Mouse (Mus musculus): ENCODE measurements around the gene Gprin2.

The Gprin2 gene

DNA sequence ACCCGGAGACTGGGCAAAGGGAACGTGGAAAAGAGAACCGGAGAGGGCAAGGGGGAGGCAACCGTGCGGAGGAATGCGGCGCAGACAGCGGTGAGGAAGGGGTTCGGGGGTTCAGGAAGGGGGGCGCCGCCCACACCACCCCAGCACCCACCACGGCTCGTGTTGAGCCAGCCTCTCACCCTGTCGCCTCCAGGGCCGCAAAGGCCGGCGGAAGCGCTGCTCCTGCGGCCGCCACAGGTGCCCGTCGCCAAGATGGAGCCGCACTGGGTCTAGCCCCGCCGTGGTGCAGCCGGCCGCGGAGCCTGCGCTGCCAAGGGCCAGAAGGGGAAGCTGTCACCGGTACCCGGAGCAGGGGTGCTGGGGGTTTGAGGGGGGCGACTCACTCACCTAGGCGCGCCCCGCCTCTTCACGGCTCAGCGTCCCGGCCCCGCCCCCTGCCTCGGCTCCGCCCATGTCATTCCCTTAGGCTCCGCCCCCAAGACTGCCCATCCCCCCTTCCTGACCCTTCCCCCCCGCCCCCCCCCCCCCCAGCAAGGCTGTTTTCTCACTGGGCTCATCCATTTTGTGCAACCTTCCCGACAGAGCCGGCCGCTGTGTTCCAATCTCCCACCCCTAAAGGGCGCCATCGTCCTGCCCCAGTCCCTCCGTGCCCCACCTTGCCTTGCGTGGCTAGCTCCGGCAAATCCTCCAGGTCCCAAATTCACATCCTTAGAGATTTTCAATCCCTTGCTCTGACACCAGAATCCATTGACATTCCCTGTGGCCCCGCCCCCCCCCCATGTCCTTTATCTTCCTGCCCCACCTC, at the start of gene Gprin2:
Gprin2 (minus strand) TSS at position 423 of the 805 bp plus-strand sequence.
- in situ Hi-C loops (cut with MboI; ENCODE audit: unreplicated experiment in 2 of 2): no loop called here

DNA sequence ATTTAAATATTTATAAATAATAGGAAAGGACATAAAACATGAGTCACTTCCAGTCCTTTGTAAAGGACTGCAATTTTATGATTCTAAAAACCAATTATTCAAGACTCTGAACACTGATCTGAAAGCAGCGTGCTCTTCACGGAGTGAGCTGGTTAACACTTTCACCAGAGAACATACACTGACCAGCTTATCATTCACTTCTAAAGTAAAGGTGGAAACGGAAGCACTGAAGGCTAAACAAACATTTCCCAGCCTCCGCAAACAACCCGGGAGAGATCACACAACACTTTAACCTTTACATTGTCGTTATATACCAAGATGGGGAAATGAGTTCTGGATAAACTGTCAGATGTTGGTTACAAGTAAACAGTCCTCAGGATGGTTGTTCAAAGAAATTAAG, 39.2 kb upstream of the Gprin2 start:
- in situ Hi-C loops (cut with MboI; ENCODE audit: unreplicated experiment in 2 of 2): no loop called here

DNA sequence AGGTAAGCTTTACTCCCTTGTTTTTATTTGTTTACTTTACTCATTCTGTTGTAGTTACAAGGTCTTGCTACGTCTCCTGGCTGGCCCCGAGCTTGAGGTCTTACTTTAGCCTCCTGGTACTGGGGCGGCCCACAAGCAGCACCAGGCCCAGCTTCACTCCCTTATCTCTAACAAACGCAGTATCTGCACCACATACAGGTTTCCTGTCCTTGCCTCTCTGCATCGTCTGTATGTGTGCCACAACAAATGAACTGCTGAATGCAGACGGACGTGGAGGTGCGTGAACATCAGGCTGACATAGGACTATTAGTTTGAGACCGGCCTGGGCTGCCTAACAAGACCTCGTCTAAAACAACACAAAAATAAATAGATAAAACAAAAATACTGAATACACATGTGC, 38.8 kb upstream of the Gprin2 start:
- in situ Hi-C loops (cut with MboI; ENCODE audit: unreplicated experiment in 2 of 2): no loop called here

DNA sequence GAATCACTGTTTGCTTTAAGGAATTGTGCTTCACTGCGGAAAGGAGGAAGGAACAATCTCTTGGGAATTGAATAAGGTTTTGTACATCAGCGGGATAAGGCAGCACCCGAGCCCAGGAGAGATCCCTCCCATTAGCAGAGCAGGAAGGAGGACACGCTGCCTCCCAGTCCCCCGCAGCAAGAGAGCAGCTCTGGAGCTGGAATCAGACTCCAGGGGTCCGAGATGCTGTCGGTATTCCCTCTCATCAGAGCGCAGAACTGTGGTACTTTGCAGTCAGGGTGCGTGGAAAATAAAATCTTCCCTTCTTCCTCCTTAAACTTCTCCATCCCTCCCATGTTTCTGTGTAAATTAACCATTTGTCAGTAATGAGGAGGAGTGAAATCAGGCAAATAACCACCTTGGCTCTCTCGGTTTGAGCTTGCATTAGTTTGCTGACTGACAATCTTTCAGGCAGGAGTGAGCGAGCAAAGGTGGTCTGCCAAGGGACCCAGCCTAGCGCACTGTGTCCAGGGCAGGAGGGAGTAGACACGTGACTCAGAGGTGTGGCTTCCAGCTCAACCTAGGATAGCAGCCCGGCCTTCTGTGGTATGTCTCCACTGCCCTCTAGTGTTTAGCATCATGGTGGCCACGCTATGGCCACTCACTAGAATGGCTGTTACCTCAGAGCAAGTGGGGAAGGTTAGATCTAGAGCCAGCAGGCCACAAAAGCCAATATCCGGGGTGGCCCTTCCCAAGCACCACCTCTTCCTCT, 33.4 kb upstream of the Gprin2 start:
- in situ Hi-C loops (cut with MboI; ENCODE audit: unreplicated experiment in 2 of 2): no loop called here

DNA sequence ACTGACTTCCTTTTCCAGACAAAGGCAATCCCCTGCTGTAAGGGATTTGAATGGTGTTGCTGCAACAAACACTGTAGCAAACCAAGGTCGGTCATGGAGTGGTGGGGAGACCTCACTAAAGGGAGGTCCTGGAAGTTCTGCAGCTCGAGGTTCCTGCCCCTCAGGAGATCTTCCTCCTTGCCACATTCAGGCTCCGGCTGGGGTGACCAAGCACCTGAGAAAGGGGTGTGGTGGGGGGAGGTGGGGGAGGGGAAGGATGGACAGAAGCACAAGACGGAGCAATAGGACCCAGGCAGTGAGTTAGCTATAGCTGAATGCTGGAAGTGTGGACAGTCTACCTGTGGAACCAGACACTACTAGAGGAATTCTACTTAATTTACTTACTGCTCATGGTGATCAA, 32.4 kb upstream of the Gprin2 start:
- in situ Hi-C loops (cut with MboI; ENCODE audit: unreplicated experiment in 2 of 2): no loop called here

DNA sequence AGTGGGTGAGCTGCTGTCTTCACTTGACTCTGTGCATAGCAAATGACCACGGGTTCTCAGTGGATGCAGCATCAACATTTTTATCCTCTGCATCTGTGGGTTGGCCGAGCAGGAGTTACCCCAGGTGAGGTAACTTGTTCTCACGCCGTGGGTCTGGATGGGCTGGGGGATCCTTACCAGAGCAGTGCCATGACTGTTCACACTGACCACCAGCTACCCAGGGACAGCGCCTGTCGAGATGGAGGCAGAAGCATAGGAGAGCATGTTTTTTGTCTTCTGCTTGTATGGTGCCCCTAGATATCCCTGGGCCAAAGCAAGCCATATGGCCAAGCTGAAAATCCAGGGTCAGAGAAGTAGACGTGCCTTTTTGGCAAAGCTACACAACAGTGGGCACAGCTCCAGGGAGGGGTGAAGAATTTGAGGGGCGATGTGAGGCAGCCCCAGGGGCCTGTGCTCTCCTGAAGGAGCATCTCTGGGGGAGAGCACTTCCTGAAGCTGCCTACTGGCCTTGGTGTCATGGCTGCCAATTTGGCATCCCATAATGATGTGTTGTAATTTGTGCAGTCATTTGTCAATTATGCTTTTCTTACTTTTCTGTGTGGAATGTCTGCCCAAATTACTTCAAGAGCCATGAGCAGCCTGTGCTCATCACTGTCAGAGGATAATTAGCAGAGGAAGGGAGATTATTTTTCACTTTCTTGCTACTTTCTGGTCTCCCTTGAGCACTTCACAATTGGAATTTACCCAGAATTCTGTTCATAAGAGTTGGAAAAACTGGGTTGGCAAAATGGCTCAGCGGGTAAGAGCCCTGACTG, 31.6 kb upstream of the Gprin2 start:
- in situ Hi-C loops (cut with MboI; ENCODE audit: unreplicated experiment in 2 of 2): no loop called here

DNA sequence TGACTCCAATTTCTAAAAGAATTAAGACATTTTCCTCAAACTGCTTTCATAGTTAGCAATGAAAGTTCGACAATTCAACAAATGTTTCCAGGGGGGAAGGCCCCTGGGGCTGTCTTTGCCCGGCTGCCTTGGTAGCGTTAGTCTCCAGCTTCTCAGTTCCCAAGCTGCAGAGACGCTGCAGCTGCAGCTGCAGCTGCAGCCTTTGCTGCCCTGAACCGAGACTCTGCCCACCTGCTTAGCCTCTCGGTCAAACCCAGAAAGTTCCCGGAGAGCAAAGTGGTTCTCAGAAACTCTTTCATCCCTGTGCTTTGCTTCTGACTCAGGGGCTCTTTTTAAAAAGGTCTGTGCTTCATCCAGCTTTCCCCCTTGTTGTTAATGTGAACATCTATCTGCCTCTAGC, 30.9 kb upstream of the Gprin2 start:
- in situ Hi-C loops (cut with MboI; ENCODE audit: unreplicated experiment in 2 of 2): no loop called here

DNA sequence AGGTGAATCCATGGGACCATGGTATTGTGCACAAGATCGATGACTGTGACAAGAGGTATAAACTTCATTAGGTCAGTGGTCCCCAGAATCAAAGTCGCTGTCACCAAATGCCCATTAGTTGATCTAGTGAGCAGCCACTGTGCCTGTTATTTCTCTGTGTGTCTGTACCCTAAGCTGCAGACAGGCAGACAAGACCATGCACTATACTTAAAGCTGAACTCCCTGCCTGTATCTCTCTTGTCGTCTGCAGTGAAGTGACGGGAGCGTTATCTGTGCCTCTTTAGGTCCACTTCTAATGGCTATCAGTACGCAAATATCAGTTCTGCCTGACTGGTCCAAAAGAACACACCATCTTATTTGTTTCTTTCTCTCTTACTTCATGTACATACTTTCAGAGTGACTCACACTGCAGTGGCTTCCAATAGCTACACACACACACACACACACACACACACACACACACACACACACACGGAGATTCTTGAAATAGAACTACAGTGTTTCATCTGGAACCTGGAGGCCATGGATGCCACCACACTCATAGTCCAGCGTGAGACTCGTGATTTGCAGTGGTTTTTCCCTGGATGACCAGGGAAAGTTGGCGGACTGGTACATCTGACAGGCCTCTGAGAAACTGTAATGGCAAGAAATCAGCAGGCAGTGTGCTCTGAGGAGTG, 27.5 kb upstream of the Gprin2 start:
- in situ Hi-C loops (cut with MboI; ENCODE audit: unreplicated experiment in 2 of 2): no loop called here

DNA sequence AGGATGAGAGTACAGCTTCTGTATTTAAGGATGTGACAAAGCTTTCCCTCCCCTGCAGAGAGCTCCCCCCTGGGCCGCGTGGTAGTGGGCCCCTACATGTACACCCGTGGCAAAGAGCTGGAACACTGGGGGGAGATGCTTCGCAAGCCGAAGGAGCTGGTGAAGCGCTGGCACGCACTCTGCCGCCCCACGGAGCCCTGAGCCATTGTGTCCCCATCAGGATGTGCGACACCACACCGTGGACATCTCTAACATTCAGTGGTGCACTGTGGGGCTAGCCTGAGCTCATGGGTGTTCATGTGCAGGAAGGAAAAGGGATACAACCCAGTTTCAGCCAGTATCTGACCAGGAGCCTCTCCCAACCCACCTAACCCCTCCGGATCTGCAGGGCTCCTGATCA, 26.5 kb upstream of the Gprin2 start:
- in situ Hi-C loops (cut with MboI; ENCODE audit: unreplicated experiment in 2 of 2): no loop called here

DNA sequence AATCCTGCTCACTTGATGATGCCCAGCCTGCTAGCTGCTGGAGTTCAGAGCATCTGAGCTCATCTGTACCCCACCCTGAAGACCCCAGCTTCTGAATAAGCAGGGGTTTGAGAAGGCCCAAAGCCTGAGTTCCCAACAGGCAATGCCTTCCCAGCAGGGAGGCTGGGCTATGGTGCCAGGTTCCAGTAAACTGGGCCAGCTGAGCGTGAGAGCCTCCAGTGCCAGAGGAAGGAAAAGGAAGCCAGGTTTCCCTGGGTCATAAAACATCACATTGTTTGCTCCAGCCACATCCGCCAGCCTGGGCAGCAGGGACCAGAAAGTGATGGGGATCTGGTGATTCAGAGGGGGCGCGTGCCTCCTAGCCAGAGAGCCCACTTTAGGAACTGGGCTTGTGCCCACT, 25.1 kb upstream of the Gprin2 start:
- in situ Hi-C loops (cut with MboI; ENCODE audit: unreplicated experiment in 2 of 2): no loop called here

DNA sequence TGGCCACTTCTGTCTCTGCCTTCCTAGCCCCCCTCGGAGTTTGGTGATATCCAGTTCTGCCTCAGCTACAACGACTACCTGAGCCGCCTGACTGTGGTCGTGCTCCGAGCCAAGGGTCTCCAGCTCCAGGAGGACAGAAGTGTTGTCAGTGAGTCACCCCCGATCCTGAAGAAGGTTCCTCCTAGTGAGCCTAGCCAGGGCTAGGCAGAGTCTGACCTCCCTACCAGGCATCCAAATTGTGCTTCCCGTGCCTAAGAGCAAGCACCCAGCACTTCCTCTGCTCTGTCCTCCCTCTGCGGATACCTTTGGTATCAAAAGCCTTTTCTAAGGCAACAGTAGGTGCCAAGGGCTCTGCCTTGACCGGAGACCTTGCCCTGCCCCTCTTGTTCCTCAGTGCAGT, 24.5 kb upstream of the Gprin2 start:
- in situ Hi-C loops (cut with MboI; ENCODE audit: unreplicated experiment in 2 of 2): no loop called here

DNA sequence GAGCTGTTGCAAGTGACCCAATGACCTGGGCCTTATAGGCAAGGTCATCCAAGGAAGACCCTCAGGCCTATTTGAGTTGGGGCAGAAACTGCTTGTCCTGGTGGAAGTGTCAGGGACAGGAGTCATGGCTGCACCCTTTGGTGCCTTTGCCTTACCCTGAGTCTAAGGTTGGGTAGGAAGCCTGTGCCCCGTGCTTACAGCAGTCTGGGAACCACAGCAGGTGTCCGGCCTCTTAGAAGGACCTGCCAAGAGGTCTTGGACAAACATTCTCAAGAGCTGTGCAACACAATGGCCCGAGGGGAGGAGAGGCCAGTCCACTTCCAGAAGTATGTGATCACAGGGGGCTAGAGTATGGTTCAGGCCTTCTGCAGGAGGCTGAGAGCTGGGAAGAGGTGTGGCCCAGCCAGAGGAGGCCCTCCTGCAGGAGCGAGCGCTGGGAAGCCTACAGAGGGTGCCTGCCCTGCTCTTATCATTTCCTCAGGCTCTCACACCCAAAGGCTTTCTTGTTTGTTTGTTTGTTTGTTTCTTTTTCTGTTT, 22.0 kb upstream of the Gprin2 start:
- in situ Hi-C loops (cut with MboI; ENCODE audit: unreplicated experiment in 2 of 2): no loop called here

DNA sequence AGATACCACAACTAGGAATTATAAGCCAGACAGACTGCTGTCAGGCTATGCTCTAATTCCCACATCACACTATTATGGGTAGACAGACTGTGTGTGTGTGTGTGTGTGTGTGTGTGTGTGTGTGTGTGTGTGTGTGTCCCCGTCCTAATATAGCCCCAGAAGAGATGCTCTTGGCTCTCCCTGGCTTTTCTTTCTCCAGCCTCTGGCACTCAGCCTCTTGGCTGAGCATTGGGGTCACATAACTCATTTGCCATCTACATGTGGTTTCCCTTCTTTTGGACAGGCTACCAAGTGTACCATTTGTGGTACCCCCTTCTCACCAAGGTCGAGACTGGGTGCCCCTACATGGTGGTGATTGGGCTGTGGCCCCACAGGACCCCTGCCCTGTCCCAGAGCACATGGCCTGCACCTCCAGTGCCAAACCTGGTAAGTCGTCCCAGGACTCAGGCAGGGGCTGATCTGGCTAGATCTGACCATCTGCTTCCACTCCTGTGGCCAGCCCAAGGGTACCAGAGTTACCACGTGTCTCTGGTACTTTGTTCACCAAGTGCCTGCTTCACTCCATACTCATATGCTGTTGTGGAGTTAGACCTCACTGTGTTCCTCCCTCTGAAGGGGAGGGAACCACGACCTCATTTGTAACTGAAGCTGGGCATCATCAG, 20.1 kb upstream of the Gprin2 start:
- in situ Hi-C loops (cut with MboI; ENCODE audit: unreplicated experiment in 2 of 2): no loop called here

DNA sequence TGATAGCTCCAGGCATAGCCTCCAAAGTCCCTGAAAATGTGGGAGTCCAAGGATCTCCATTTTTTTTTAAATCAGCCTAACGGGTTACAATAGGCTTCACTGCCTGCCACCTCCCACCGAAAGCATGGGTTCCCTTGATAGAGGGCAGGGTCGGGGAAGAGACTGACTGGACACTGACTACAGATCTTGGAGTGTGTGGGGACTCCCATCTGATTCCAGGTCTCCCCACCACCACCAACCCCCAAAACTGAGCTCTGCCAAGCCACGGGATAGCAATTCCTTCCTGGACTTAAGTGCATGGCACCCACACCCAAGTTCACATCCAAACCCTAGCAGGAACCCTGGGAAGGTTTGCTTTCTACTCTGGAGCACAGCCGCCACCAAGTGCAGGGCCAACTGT, 19.0 kb upstream of the Gprin2 start:
- in situ Hi-C loops (cut with MboI; ENCODE audit: unreplicated experiment in 2 of 2): no loop called here

DNA sequence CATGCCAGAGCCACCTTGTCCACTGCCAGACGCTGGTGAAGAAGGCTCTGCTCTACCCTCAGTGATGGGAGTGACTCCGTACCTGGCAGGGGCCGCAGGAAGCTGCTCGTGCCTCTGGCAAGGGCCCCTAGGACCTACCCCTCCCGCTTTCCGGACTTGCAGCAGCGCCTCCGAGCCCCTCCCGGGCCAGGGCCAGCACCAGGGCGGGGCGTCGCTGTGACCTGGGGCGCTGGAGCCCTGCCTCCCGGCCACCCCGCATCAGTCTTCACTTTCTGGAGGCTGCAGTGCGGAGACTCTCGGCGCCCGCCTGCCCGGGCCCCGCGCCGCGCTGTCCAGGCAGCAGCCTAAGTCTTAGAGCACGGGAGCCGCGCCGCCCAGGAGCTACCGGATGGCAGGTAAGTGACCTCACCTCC, 18.3 kb upstream of the Gprin2 start:
- in situ Hi-C loops (cut with MboI; ENCODE audit: unreplicated experiment in 2 of 2): no loop called here

DNA sequence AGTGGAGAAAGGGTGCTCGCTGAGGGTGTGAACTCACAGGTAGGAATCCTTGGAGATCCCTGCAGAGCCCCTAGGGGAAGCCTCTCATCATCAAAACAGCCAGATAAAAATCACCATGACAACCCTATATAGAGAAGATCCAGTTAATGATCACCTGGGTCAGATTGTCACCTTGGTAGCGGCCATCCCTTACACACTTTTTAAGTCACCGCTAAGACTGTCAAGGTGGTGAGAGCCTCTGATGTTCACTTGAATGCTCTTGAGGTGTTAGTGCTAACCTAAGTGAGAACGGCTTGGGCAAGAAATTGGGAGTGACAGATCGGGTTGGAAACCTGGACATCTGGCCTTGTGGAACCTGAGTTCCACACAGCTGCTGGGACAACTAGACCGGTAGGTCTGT, 17.8 kb upstream of the Gprin2 start, which contains the start of gene Syt15:
Syt15 (plus strand) TSS at position 301 of the 400 bp plus-strand sequence.
- in situ Hi-C loops (cut with MboI; ENCODE audit: unreplicated experiment in 2 of 2): no loop called here

DNA sequence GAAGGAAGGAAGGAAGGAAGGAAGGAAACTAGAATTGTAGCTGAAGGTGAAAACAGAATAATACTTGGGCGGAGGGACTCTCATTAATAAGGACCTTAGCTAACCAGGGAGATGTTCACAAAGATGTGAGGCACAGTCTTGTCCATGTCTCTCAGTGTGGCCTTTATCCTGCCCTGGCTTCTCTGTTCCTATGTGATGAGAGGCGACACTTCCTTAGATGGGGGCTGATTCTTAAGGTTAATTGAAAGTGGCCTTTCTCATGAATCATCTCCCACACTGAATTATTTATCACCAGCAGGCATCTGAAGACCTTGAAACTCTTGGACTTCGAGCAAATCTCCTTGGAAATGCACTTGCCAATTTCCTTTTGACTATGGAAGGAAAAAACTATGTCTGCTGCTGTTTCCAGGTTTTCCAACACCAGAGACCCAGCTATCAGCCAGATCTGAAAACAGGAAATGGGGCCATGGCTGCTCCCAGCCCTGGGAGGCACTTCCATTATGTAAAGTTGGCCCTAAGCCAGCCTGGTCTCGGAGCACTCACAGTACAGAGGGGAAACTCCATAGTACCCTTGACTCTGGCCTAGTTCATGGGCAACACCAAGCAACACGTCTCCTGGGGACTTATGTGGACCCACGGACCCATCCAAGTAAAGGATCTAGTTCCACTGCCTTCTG, 14.1 kb upstream of the Gprin2 start:
- in situ Hi-C loops (cut with MboI; ENCODE audit: unreplicated experiment in 2 of 2): no loop called here

DNA sequence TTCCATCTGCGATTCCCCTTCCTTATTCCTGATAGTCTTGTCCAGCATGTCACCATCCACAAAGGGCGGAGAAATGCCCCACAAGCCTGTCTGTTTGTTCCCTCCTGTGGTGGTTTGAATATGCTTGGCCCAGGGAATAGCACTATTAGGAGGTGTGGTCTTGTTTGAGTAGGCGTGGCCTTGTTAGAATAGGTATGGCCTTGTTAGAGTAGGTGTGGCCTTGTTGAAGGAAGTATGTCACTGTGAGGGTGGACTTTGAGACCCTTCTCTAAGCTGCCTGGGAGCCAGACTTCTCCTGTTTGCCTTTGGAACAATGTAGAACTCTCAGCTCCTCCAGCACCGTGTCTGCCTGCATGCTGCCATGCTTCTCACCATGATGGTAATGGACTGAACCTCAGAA, 8.5 kb upstream of the Gprin2 start:
- in situ Hi-C loops (cut with MboI; ENCODE audit: unreplicated experiment in 2 of 2): no loop called here

DNA sequence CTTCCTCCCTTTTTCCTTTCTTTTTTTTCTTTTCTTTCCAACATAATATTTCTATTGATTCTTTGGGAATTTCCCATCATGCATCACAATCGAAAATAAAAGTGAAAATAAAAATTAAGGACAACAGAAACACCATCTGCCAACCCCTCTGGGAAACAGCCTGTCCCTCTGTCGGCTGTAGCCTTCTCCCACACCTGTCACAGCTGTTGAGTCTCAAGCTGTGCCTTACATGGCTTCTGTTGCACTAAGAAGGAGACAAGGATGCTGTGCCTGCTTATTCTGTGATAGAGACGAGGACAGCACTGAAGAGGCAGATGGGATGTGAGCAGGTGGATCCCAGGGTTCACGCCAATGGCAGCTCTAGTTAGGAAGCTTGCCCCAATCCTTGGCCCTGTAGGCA, 7.6 kb upstream of the Gprin2 start:
- in situ Hi-C loops (cut with MboI; ENCODE audit: unreplicated experiment in 2 of 2): no loop called here

All from v-Abl transformed pro-B cells (cell line).